Mouse (Mus musculus): ENCODE measurements around the gene Slc15a5. TPM values are rescaled to one million over a fixed set of nuclear protein-coding genes. Genes with fewer than 3 reads are reported as not detected.

Gene Slc15a5
- total RNA-seq, 1 experiment, result not detected

- TF ChIP-seq ZNF384 (IDR thresholded peaks at IDR 0.05; ENCODE audit: low read depth, low read length) (no peak), CHD2 (IDR thresholded peaks at IDR 0.05; ENCODE audit: low read depth, low read length) (no peak), ZC3H11A (IDR thresholded peaks at IDR 0.05; ENCODE audit: borderline replicate concordance, low read depth, low read length) (no peak), MAFK (IDR thresholded peaks at IDR 0.05; ENCODE audit: insufficient read depth, low read depth, low read length) (no peak)
- in situ Hi-C loops (cut with MboI; ENCODE audit: low sequenced_read_pairs in 2 of 2, unreplicated experiment in 2 of 2), result no loop called here
- DNase-seq (ENCODE audit: low read depth, low spot score), result no peak
- Histone ChIP-seq H3K27ac (ENCODE audit: insufficient read depth, low read depth, low read length, poor library complexity, severe bottlenecking) (no peak overlapping the region), H3K36me3 (ENCODE audit: control insufficient read depth, insufficient read depth, low read length, poor library complexity, severe bottlenecking) (no peaks in the 10 kb centered on the region), H3K9me3 (ENCODE audit: control insufficient read depth, insufficient read depth, low read depth, low read length) (no peaks in the 10 kb centered on the region), H3K9ac (ENCODE audit: insufficient read depth, low read depth, low read length, poor library complexity, severe bottlenecking) (no peak overlapping the region), H3K4me1 (ENCODE audit: control insufficient read depth in 2 of 2, insufficient read depth in 2 of 2, low read length in 2 of 2, poor library complexity in 1 of 2) (no peaks in the 10 kb centered on the region), H3K4me3 (ENCODE audit: insufficient read depth in 1 of 2, low read depth in 1 of 2, low read length in 2 of 2, poor library complexity in 1 of 2, severe bottlenecking in 1 of 2) (no peak overlapping the region)
Observed at GRCm38 (mm10) chr6:138071505-138072107, 8.1 kb downstream of the Slc15a5 start.

GRCm38 (mm10) chr6:138070720-138071504, 8.8 kb downstream of the Slc15a5 start:
- H3K36me3 ChIP-seq (ENCODE audit: control insufficient read depth, insufficient read depth, low read length, poor library complexity, severe bottlenecking), result no peaks in the 10 kb centered on the region
- no peak for DNase-seq (ENCODE audit: low read depth, low spot score)
- H3K9me3 ChIP-seq (ENCODE audit: control insufficient read depth, insufficient read depth, low read depth, low read length), result no peaks in the 10 kb centered on the region
- H3K4me3 ChIP-seq (ENCODE audit: insufficient read depth in 1 of 2, low read depth in 1 of 2, low read length in 2 of 2, poor library complexity in 1 of 2, severe bottlenecking in 1 of 2), result no peak overlapping the region
- no peaks in the 10 kb centered on the region for H3K4me1 ChIP-seq (ENCODE audit: control insufficient read depth in 2 of 2, insufficient read depth in 2 of 2, low read length in 2 of 2, poor library complexity in 1 of 2)
- H3K27ac ChIP-seq (ENCODE audit: insufficient read depth, low read depth, low read length, poor library complexity, severe bottlenecking), result no peak overlapping the region
- in situ Hi-C loops (cut with MboI; ENCODE audit: low sequenced_read_pairs in 2 of 2, unreplicated experiment in 2 of 2), result no loop called here
- no peak overlapping the region for H3K9ac ChIP-seq (ENCODE audit: insufficient read depth, low read depth, low read length, poor library complexity, severe bottlenecking)
- TF ChIP-seq ZNF384 (IDR thresholded peaks at IDR 0.05; ENCODE audit: low read depth, low read length) (no peak), CHD2 (IDR thresholded peaks at IDR 0.05; ENCODE audit: low read depth, low read length) (no peak), ZC3H11A (IDR thresholded peaks at IDR 0.05; ENCODE audit: borderline replicate concordance, low read depth, low read length) (no peak), MAFK (IDR thresholded peaks at IDR 0.05; ENCODE audit: insufficient read depth, low read depth, low read length) (no peak), HCFC1 (IDR thresholded peaks at IDR 0.05; ENCODE audit: borderline replicate concordance, insufficient read depth, low read length) (no peak)

DNA sequence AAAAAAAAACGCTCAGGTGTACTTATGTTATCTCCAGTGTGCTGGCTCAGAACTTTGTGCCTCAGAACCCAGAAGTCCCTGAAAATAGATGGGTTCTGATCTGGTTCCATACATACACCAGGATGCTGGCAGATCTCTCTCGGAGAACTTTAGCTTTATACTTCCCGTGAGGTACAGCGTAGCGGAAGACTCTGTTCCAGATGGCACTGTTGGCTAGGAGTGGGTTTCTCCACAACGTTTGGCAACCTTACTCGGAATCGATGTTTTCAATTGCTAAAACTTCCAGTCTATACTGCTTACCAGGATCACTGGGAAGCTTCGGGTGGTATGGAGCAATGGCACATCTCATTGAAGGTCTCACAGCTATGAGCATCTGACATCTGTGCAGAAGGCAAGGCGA, 9.8 kb downstream of the Slc15a5 start:
- Histone ChIP-seq H3K9ac (ENCODE audit: insufficient read depth, low read depth, low read length, poor library complexity, severe bottlenecking) (no peak overlapping the region), H3K36me3 (ENCODE audit: control insufficient read depth, insufficient read depth, low read length, poor library complexity, severe bottlenecking) (no peaks in the 10 kb centered on the region), H3K27ac (ENCODE audit: insufficient read depth, low read depth, low read length, poor library complexity, severe bottlenecking) (no peak overlapping the region), H3K9me3 (ENCODE audit: control insufficient read depth, insufficient read depth, low read depth, low read length) (no peaks in the 10 kb centered on the region), H3K4me3 (ENCODE audit: insufficient read depth in 1 of 2, low read depth in 1 of 2, low read length in 2 of 2, poor library complexity in 1 of 2, severe bottlenecking in 1 of 2) (no peak overlapping the region), H3K4me1 (ENCODE audit: control insufficient read depth in 2 of 2, insufficient read depth in 2 of 2, low read length in 2 of 2, poor library complexity in 1 of 2) (no peaks in the 10 kb centered on the region)
- in situ Hi-C loops (cut with MboI; ENCODE audit: low sequenced_read_pairs in 2 of 2, unreplicated experiment in 2 of 2), result no loop called here
- no peak for TF ChIP-seq CHD2 (IDR thresholded peaks at IDR 0.05; ENCODE audit: low read depth, low read length)
- DNase-seq (ENCODE audit: low read depth, low spot score), result no peak

DNA sequence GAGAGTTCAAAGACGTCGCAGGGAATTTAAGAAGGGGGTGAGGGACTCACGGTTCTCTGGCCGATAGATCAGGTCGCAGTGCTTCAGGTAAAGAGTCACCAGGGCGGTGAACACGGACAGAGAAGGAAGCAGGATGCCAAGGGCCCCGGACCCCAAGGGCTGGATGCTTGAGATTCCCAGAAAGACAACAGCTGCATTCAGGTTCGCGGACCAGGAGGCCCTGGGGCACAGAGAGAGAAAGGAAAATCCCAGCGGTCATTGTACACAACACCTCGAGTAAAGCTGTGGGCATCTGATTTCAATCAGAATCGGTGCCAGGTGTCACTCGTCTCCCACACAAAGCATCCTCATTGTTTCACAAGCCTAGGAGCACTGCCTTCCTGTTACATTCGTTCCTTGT, 24.1 kb downstream of the Slc15a5 start:
- in situ Hi-C loops (cut with MboI; ENCODE audit: low sequenced_read_pairs in 2 of 2, unreplicated experiment in 2 of 2), result no loop called here

More for the DNA sequence above, 24.1 kb downstream of the Slc15a5 start:
- no peak for DNase-seq (ENCODE audit: low read depth, low spot score)
- Histone ChIP-seq H3K4me3 (ENCODE audit: insufficient read depth in 1 of 2, low read depth in 1 of 2, low read length in 2 of 2, poor library complexity in 1 of 2, severe bottlenecking in 1 of 2) (no peak overlapping the region), H3K9ac (ENCODE audit: insufficient read depth, low read depth, low read length, poor library complexity, severe bottlenecking) (no peak overlapping the region; the same call in 1 of the 2 replicates), H3K4me1 (ENCODE audit: control insufficient read depth in 2 of 2, insufficient read depth in 2 of 2, low read length in 2 of 2, poor library complexity in 1 of 2) (peaks cover 0 to 2% of the 10 kb centered on the region in 2 experiments; a peak in 1 of 4 replicates), H3K27ac (ENCODE audit: insufficient read depth, low read depth, low read length, poor library complexity, severe bottlenecking) (no peak overlapping the region), H3K36me3 (ENCODE audit: control insufficient read depth, insufficient read depth, low read length, poor library complexity, severe bottlenecking) (no peaks in the 10 kb centered on the region), H3K9me3 (ENCODE audit: control insufficient read depth, insufficient read depth, low read depth, low read length) (no peaks in the 10 kb centered on the region)
- TF ChIP-seq MAFK (IDR thresholded peaks at IDR 0.05; ENCODE audit: insufficient read depth, low read depth, low read length) (no peak), CHD2 (IDR thresholded peaks at IDR 0.05; ENCODE audit: low read depth, low read length) (no peak), ZNF384 (IDR thresholded peaks at IDR 0.05; ENCODE audit: low read depth, low read length) (no peak), HCFC1 (IDR thresholded peaks at IDR 0.05; ENCODE audit: borderline replicate concordance, insufficient read depth, low read length) (no peak), ZC3H11A (IDR thresholded peaks at IDR 0.05; ENCODE audit: borderline replicate concordance, low read depth, low read length) (no peak)
